17 mouse cellular contexts compared by ENCODE assay signal in the genomic region with DNA sequence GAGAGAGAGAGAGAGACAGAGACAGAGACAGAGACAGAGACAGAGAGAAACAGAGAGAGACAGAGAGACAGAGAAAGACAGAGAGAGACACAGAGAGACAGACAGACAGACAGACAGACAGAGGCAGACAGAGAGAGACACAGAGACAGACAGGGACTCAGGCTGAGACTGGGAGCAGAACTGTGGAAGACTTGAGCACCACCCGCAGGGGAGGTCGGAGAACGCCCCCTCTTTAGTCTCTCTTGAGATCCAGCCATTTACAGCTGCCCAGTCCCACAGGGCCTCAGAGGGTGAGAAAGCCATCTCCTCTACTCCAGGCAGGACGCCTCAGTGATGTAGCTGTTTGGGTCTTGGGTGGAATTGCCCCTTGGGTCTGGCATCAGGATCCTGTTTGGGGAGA. TPM values are rescaled to one million over a fixed set of nuclear protein-coding genes. Genes with fewer than 3 reads are reported as not detected.
DNase-seq lines count a peak whose midpoint lies in the region; ATAC-seq and TF ChIP-seq lines count a peak whose summit lies in the region.
"Had no signal": no experiment of that assay in that cellular context is flagged by ENCODE, and none has a peak within 500 bp of the region (broad histone marks: within the 10 kb centered on the region; RNA-seq: fewer than 3 reads in every experiment).

No protein-coding gene starts in this region.

- H3K4me3 ChIP-seq in heart, postnatal 0 days (ENCODE audit: low read depth, low read length) = no peak overlapping the region
- H3K4me3 ChIP-seq in liver, postnatal 0 days (ENCODE audit: low read depth, low read length) = no peak overlapping the region
- H3K4me3 ChIP-seq in liver, embryonic 11.5 days (ENCODE audit: low read depth, low read length) = no peak overlapping the region
- no peak overlapping the region for H3K4me3 ChIP-seq in ES-Bruce4 (ENCODE audit: low read depth, low read length)
- H3K4me3 ChIP-seq: erythroblast, embryonic 14.5 days; forebrain, embryonic 15.5 days; heart, embryonic 13.5 days; lung, embryonic 15.5 days had no signal

- WGBS in heart, postnatal 0 days = 68% methylated on average over 4 of the region's 4 CpGs
- 63% methylated on average over 4 of the region's 4 CpGs for WGBS in liver, postnatal 0 days (ENCODE audit: insufficient replicate concordance)
- WGBS in liver, embryonic 11.5 days = 70% methylated on average over 4 of the region's 4 CpGs

- no peak for TF ChIP-seq EP300 in heart, postnatal 0 days (IDR thresholded peaks at IDR 0.05; ENCODE audit: low read depth)
- no peak for TF ChIP-seq EP300 in liver, postnatal 0 days (IDR thresholded peaks at IDR 0.05; ENCODE audit: low read depth)
- TF ChIP-seq EP300 in ES-Bruce4 (IDR thresholded peaks at IDR 0.05; ENCODE audit: insufficient read depth, low read depth, low read length) = no peak

- H3K4me1 ChIP-seq in heart, postnatal 0 days (ENCODE audit: control insufficient read depth, insufficient read depth) = no peaks in the 10 kb centered on the region
- H3K4me1 ChIP-seq in liver, postnatal 0 days (ENCODE audit: insufficient read depth) = no peaks in the 10 kb centered on the region
- no peaks in the 10 kb centered on the region for H3K4me1 ChIP-seq in liver, embryonic 11.5 days (replicated peaks; ENCODE audit: control insufficient read depth, insufficient read depth, low read length)
- no peaks in the 10 kb centered on the region for H3K4me1 ChIP-seq in ES-Bruce4 (ENCODE audit: control insufficient read depth, insufficient read depth, low read length)
- H3K4me1 ChIP-seq: heart, embryonic 13.5 days had no signal

- no peak for DNase-seq in heart, postnatal 0 days (ENCODE audit: low spot score)
- no peak for DNase-seq in heart, postnatal 4 days
- no peak for DNase-seq in liver, postnatal 0 days
- DNase-seq in liver, embryonic 11.5 days (ENCODE audit: low spot score) = no peak
- peak; percentile 33 for DNase-seq in retina, embryonic 14.5 days (ENCODE audit: low spot score)
- no peak for DNase-seq in gastrocnemius, postnatal 36 days
- DNase-seq: cerebellum, postnatal 14 days; heart, adult 11 months; thymus, postnatal 36 days had no signal

- ATAC-seq in heart, postnatal 0 days (ENCODE audit: insufficient read depth, low read depth) = no peak
- ATAC-seq in liver, postnatal 0 days = no peak
- ATAC-seq in liver, embryonic 11.5 days (replicated peaks; ENCODE audit: low FRiP score) = no peak
- ATAC-seq: forebrain, embryonic 15.5 days; midbrain, embryonic 16.5 days had no signal

- intact Hi-C loops in gastrocnemius, postnatal 36 days (cut with DNase I) = loop anchor here (5.0 kb wide), 1 partner anchor 150 kb away; the partner anchor contains the start of gene Prmt8

- H3K9me3 ChIP-seq in heart, postnatal 0 days (replicated peaks; ENCODE audit: control insufficient read depth, low read length) = no peaks in the 10 kb centered on the region; the same call in 1 of the 2 replicates
- no peaks in the 10 kb centered on the region for H3K9me3 ChIP-seq in liver, postnatal 0 days (ENCODE audit: low read length)
- H3K9me3 ChIP-seq in liver, embryonic 11.5 days (ENCODE audit: control insufficient read depth, low read length) = no peaks in the 10 kb centered on the region
- no peaks in the 10 kb centered on the region for H3K9me3 ChIP-seq in ES-Bruce4 (replicated peaks; ENCODE audit: control insufficient read depth, insufficient read depth, low read length, poor library complexity, severe bottlenecking)
- H3K9me3 ChIP-seq: forebrain, embryonic 15.5 days; lung, embryonic 15.5 days had no signal

- H3K9ac ChIP-seq in heart, postnatal 0 days (replicated peaks; ENCODE audit: low read depth, low read length) = no peak overlapping the region
- H3K9ac ChIP-seq in liver, postnatal 0 days (replicated peaks) = no peak overlapping the region
- H3K9ac ChIP-seq in liver, embryonic 11.5 days (ENCODE audit: low read depth, low read length) = no peak overlapping the region
- H3K9ac ChIP-seq in ES-Bruce4 (ENCODE audit: low read depth, poor library complexity, severe bottlenecking) = no peak overlapping the region
- H3K9ac ChIP-seq: forebrain, embryonic 15.5 days; heart, embryonic 13.5 days; lung, embryonic 15.5 days had no signal

- H3K27me3 ChIP-seq in heart, postnatal 0 days (ENCODE audit: control insufficient read depth, insufficient read depth, low read length) = no peaks in the 10 kb centered on the region
- no peaks in the 10 kb centered on the region for H3K27me3 ChIP-seq in liver, postnatal 0 days (ENCODE audit: insufficient read depth, low read length)
- H3K27me3 ChIP-seq in liver, embryonic 11.5 days (replicated peaks; ENCODE audit: control insufficient read depth, insufficient read depth, low read length) = no peaks in the 10 kb centered on the region
- no peaks in the 10 kb centered on the region for H3K27me3 ChIP-seq in ES-Bruce4 (ENCODE audit: control insufficient read depth, insufficient read depth, low read length, poor library complexity, severe bottlenecking)
- H3K27me3 ChIP-seq: forebrain, embryonic 15.5 days; lung, embryonic 15.5 days had no signal

- H3K27ac ChIP-seq in heart, postnatal 0 days (ENCODE audit: low read depth) = no peak overlapping the region
- no peak overlapping the region for H3K27ac ChIP-seq in liver, postnatal 0 days (ENCODE audit: low read depth)
- H3K27ac ChIP-seq in liver, embryonic 11.5 days (ENCODE audit: low read depth, low read length) = no peak overlapping the region
- H3K27ac ChIP-seq in ES-Bruce4 (ENCODE audit: insufficient read depth, low read length) = no peak overlapping the region
- H3K27ac ChIP-seq: forebrain, embryonic 15.5 days; heart, embryonic 13.5 days; lung, embryonic 15.5 days had no signal

- no peak overlapping the region for H3K4me2 ChIP-seq in heart, postnatal 0 days (ENCODE audit: low read depth, low read length)
- H3K4me2 ChIP-seq in liver, postnatal 0 days (ENCODE audit: low read depth, low read length) = no peak overlapping the region
- H3K4me2 ChIP-seq in liver, embryonic 11.5 days = no peak overlapping the region
- H3K4me2 ChIP-seq: forebrain, embryonic 15.5 days; heart, embryonic 13.5 days; lung, embryonic 15.5 days had no signal

- no peak for TF ChIP-seq POLR2A in ES-Bruce4 (IDR thresholded peaks at IDR 0.05; ENCODE audit: insufficient read depth, low read length)

- no peaks in the 10 kb centered on the region for H3K36me3 ChIP-seq in heart, postnatal 0 days (replicated peaks; ENCODE audit: control insufficient read depth, insufficient read depth, low read length)
- no peaks in the 10 kb centered on the region for H3K36me3 ChIP-seq in liver, postnatal 0 days (replicated peaks; ENCODE audit: insufficient read depth, low read length)
- H3K36me3 ChIP-seq in liver, embryonic 11.5 days (ENCODE audit: control insufficient read depth, insufficient read depth, low read length) = no peaks in the 10 kb centered on the region
- H3K36me3 ChIP-seq in ES-Bruce4 (ENCODE audit: control insufficient read depth, insufficient read depth, low read length, poor library complexity, severe bottlenecking) = no peaks in the 10 kb centered on the region
- H3K36me3 ChIP-seq: heart, embryonic 13.5 days had no signal

- TF ChIP-seq CTCF in heart, postnatal 0 days (IDR thresholded peaks at IDR 0.05; ENCODE audit: low read depth) = peak; percentile 20; the same call in 1 of the 2 replicates
- peak; percentile 13; the same call in 1 of the 2 replicates for TF ChIP-seq CTCF in liver, postnatal 0 days (IDR thresholded peaks at IDR 0.05; ENCODE audit: low read depth)
- TF ChIP-seq CTCF in ES-Bruce4 (IDR thresholded peaks at IDR 0.05; ENCODE audit: low read depth, low read length) = peak; percentile 35

RNA-seq across cellular contexts. Expression of gene Tspan11, which starts 30.3 kb away (rescaled TPM):
- total RNA-seq in heart, postnatal 0 days (2014; rRNA removed; ENCODE audit: low replicate concordance) = 1.5 and 2.5 TPM in 2 replicates
- 1.7 and 2.3 TPM in 2 replicates for polyA plus RNA-seq in heart, postnatal 0 days (2015; fragmentation: Nextera tagmentation; extraction: Ambion mirVana)
- total RNA-seq in heart, postnatal 4 days (2021) = 1 to 10 TPM; 2.3 to 3.9 TPM
- 0.25 and 0.38 TPM in 2 replicates for polyA plus RNA-seq in liver, postnatal 0 days (2015; fragmentation: Nextera tagmentation; extraction: Ambion mirVana)
- 0.58 and 1.7 TPM in 2 replicates for polyA plus RNA-seq in liver, embryonic 11.5 days (2014; fragmentation: Nextera tagmentation; extraction: Ambion mirVana)
- polyA plus RNA-seq in ES-Bruce4 (2011; ENCODE audit: insufficient read depth, insufficient read length, low read depth, missing spikeins) = 0.12 TPM in 1 of 2 replicates, not detected in the other
- 1 to 10 TPM in 1 of 2 experiments, under 1 TPM in 1; 0.77 to 2.8 TPM for total RNA-seq in gastrocnemius, postnatal 36 days (2021)
- total RNA-seq: hematopoietic stem cell, adult 5-6 weeks; megakaryocyte progenitor cell, adult 5-6 weeks had no signal
- polyA plus RNA-seq: erythroblast, embryonic 14.5 days had no signal
